Mouse (Mus musculus) erythroblast, embryonic 14.5 days (primary cell): ENCODE measurements around the gene Nr2e1. TPM values are rescaled to one million over a fixed set of nuclear protein-coding genes. Genes with fewer than 3 reads are reported as not detected.

ENCODE experiments used
- H3K27me3 ChIP-seq: 2 replicates; pipeline ENCODE4 v1.6.1; 2012; ENCODE audit warnings: inconsistent platforms; ENCODE audit not compliant: control insufficient read depth
- H3K36me3 ChIP-seq: 2 replicates; pipeline ENCODE4 v1.6.1; 2012; ENCODE audit warnings: mild to moderate bottlenecking, inconsistent platforms; ENCODE audit not compliant: control insufficient read depth
- H3K4me1 ChIP-seq: 2 replicates; pipeline ENCODE4 v1.6.1; 2012; ENCODE audit warnings: inconsistent platforms; ENCODE audit not compliant: control insufficient read depth
- H3K4me3 ChIP-seq: replicated peaks from 2 replicates; pipeline ENCODE3; 2012; ENCODE audit warnings: moderate library complexity, mild to moderate bottlenecking, inconsistent platforms
- H3K9me3 ChIP-seq: 2 replicates; pipeline ENCODE4 v1.6.1; 2012; ENCODE audit warnings: low read length, inconsistent platforms, mixed read lengths; ENCODE audit not compliant: control insufficient read depth
- GATA1 ChIP-seq: IDR thresholded peaks from 2 replicates; pipeline ENCODE4 v1.6.1; 2012; ENCODE audit warnings: low read length, inconsistent platforms, mixed read lengths
- TAL1 ChIP-seq: IDR thresholded peaks from 3 replicates; pipeline ENCODE4 v1.6.1; 2012; ENCODE audit warnings: low read length, inconsistent platforms, mixed read lengths
- polyA plus RNA-seq: library from polyadenylated mRNA; stranded (reverse); fragments of >175 nt; gene quantifications from 2 replicates; pipeline ENCODE4 v1.2.3, GENCODE M21; 2012

The Nr2e1 gene
- polyA plus RNA-seq, 1 experiment = not detected

DNA sequence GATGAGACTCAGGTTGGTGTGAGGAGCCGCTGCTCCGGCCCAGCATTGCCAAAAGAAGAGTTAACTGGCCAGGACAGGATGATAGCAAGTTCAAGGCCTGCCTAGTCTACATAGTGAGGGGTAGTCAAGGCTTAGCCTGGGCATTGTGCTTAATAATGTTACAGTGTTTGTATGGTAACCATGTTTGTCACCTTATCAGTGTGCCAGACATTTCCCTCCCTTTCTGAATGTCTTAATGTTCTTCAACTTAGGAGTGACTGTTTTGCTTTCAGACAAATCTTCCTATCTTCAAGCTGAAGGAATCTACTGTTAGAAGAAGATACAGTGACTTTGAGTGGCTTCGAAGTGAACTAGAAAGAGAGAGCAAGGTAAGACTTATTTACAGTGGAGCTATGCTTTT, 57.8 kb downstream of the Nr2e1 start:
- Histone ChIP-seq H3K27me3 (no peaks in the 10 kb centered on the region), H3K36me3 (peaks cover 89% of the 10 kb centered on the region), H3K4me1 (peaks cover 87% of the 10 kb centered on the region), H3K9me3 (no peaks in the 10 kb centered on the region), H3K4me3 (no peak overlapping the region)
- TF ChIP-seq GATA1 (peak; percentile 29; the same call in 1 of the 2 replicates), TAL1 (peak; percentile 38; the same call in 1 of the 3 replicates)

GRCm38 (mm10) chr10:42523556-42524162, 59.8 kb downstream of the Nr2e1 start:
- no peaks in the 10 kb centered on the region for H3K27me3 ChIP-seq
- peaks cover 84% of the 10 kb centered on the region for H3K36me3 ChIP-seq
- H3K4me3 ChIP-seq = no peak overlapping the region
- TF ChIP-seq TAL1 (no peak), GATA1 (no peak)
- H3K9me3 ChIP-seq = no peaks in the 10 kb centered on the region
- H3K4me1 ChIP-seq = peaks cover 92% of the 10 kb centered on the region

DNA sequence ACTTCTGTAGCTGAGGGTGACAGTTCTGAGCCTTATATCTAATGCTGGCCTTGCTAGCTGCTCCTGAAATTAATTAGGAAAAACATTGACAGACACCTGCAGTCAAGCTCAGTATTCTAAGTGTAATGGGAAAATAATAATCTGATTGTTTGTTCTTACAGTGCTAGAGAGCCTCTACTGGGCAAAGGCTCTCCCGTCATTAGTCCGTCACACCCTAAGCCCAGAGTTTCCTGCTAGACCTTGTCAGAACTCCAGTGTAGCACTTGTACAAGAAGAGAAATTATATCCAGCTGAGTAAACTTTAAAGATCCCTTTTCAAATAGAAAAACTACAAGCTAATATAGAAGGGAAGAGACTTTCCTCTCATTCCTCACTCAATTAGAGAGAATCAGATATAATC, 60.5 kb downstream of the Nr2e1 start:
- H3K27me3 ChIP-seq = no peaks in the 10 kb centered on the region
- no peaks in the 10 kb centered on the region for H3K9me3 ChIP-seq
- TF ChIP-seq TAL1 (no peak), GATA1 (no peak)
- no peak overlapping the region for H3K4me3 ChIP-seq
- peaks cover 81% of the 10 kb centered on the region for H3K36me3 ChIP-seq
- H3K4me1 ChIP-seq = peaks cover 93% of the 10 kb centered on the region

- H3K4me3 ChIP-seq = no peak overlapping the region
- peaks cover 94% of the 10 kb centered on the region for H3K4me1 ChIP-seq
- H3K27me3 ChIP-seq = no peaks in the 10 kb centered on the region
- H3K36me3 ChIP-seq = peaks cover 78% of the 10 kb centered on the region
- TF ChIP-seq TAL1 (no peak), GATA1 (no peak)
- H3K9me3 ChIP-seq = no peaks in the 10 kb centered on the region
Observed at GRCm38 (mm10) chr10:42521315-42521981, 62.0 kb downstream of the Nr2e1 start.

GRCm38 (mm10) chr10:42518363-42518762, 65.1 kb downstream of the Nr2e1 start:
- TF ChIP-seq GATA1 (peak; percentile 50; the same call in 1 of the 2 replicates), TAL1 (0 out of 3 replicates have a peak, but pooled peaks have one; percentile 23)
- Histone ChIP-seq H3K36me3 (peaks cover 75% of the 10 kb centered on the region), H3K4me1 (peaks cover 92% of the 10 kb centered on the region), H3K4me3 (peak overlapping the region; percentile 12), H3K9me3 (no peaks in the 10 kb centered on the region), H3K27me3 (no peaks in the 10 kb centered on the region)

DNA sequence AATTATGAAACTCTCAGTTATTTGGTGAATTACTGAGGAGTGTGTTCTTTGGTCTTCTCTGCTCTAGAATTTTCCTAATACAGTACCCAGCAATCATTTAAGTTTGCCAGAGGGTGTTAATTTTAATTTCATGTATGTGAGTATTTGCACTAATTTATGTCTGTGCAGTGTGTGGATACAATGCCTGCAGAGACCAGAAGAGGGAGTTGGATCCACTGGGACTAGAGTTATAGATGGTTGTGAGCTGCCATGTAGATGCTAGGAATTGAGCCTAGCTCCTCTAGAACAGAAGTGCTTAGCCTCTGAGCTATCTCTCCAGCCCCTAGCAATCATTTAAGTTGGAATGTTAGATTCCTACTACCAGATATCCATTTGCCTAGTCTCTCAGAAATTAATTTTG, 69.3 kb downstream of the Nr2e1 start:
- Histone ChIP-seq H3K27me3 (no peaks in the 10 kb centered on the region), H3K4me3 (no peak overlapping the region), H3K36me3 (peaks cover 80% of the 10 kb centered on the region), H3K9me3 (no peaks in the 10 kb centered on the region), H3K4me1 (peaks cover 93% of the 10 kb centered on the region)
- TF ChIP-seq TAL1 (no peak), GATA1 (no peak)

Other genes with a start within 250 kb of the Nr2e1 start
- 0.21 and 0.34 TPM in 2 replicates for gene Afg1l, start 105.1 kb downstream of the Nr2e1 start, polyA plus RNA-seq
- gene Snx3, start 81.6 kb downstream of the Nr2e1 start, polyA plus RNA-seq = 66.4 and 71.6 TPM in 2 replicates
- gene Ostm1, start 190 bp upstream of the Nr2e1 start, polyA plus RNA-seq = 0.23 and 0.34 TPM in 2 replicates
- gene Sec63, start 177.9 kb upstream of the Nr2e1 start, polyA plus RNA-seq = 0.16 and 0.56 TPM in 2 replicates